Mouse (Mus musculus) embryonic facial prominence, embryonic 15.5 days (tissue): ENCODE results near the gene Mettl2. TPM values are rescaled to one million over a fixed set of nuclear protein-coding genes. Genes with fewer than 3 reads are reported as not detected.
"Not testable (repeated sequence)": the region's sequence is repeated elsewhere in the genome, so short reads cannot be mapped to it uniquely, and the experiment has no call there.

Source experiments
- ATAC-seq: fragments of 200-750 bp; cut with Nextera tagmentation; 2 replicates; pipeline ENCODE4 v1.8.0; 2017; ENCODE audit warnings: low read depth, moderate TSS enrichment; ENCODE audit not compliant: insufficient number of reproducible peaks, low FRiP score, low TSS enrichment
- H3K27ac ChIP-seq: fragments of 300-500 bp; sonication (generic); replicated peaks from 2 replicates; pipeline ENCODE4 v1.5.1; 2015; ENCODE audit warnings: mild to moderate bottlenecking, inconsistent platforms
- H3K27me3 ChIP-seq: fragments of 300-500 bp; sonication (generic); 2 replicates; pipeline ENCODE4 v1.6.1; 2015; ENCODE audit warnings: inconsistent platforms
- H3K36me3 ChIP-seq: fragments of 300-500 bp; sonication (generic); 2 replicates; pipeline ENCODE4 v1.6.1; 2015; ENCODE audit warnings: mild to moderate bottlenecking, inconsistent platforms
- H3K4me1 ChIP-seq: fragments of 300-500 bp; sonication (generic); 2 replicates; pipeline ENCODE4 v1.6.1; 2015; ENCODE audit warnings: inconsistent platforms
- H3K4me2 ChIP-seq: fragments of 300-500 bp; sonication (generic); replicated peaks from 2 replicates; pipeline ENCODE4 v1.6.1; 2015; ENCODE audit warnings: mild to moderate bottlenecking, inconsistent platforms
- H3K4me3 ChIP-seq: fragments of 300-500 bp; sonication (generic); replicated peaks from 2 replicates; pipeline ENCODE4 v1.5.1; 2015; ENCODE audit warnings: mild to moderate bottlenecking, inconsistent platforms
- H3K9ac ChIP-seq: fragments of 300-500 bp; sonication (generic); 2 replicates; pipeline ENCODE4 v1.6.1; 2015; ENCODE audit warnings: inconsistent platforms
- H3K9me3 ChIP-seq: fragments of 300-500 bp; sonication (generic); replicated peaks from 2 replicates; pipeline ENCODE4 v1.6.1; 2016; ENCODE audit warnings: inconsistent platforms
- WGBS: fragments of 180-500 bp; shearing (Covaris S2); methylation state at CpG from one replicate; pipeline ENCODE4 v1.1.7; 2015; 5-methylcytosine and 5-hydroxymethylcytosine counted together
- polyA plus RNA-seq: library from polyadenylated mRNA; unstranded; fragments of >200 nt; fragmentation: Nextera tagmentation; extraction: Ambion mirVana; gene quantifications from 2 replicates; pipeline ENCODE4 v1.2.1, GENCODE M21; 2015

Gene Mettl2
- 35.1 and 38.2 TPM in 2 replicates for polyA plus RNA-seq

- Histone ChIP-seq H3K9me3 (no peaks in the 10 kb centered on the region), H3K27me3 (no peaks in the 10 kb centered on the region), H3K4me2 (peak within 1 kb of the TSS; percentile 80), H3K27ac (peak within 1 kb of the TSS; percentile 79), H3K4me3 (peak within 1 kb of the TSS; percentile 91), H3K36me3 (peaks cover 16% of the 10 kb centered on the region; the same call in 1 of the 2 replicates), H3K4me1 (peaks cover 12% of the 10 kb centered on the region), H3K9ac (peak within 1 kb of the TSS; percentile 63)
- WGBS = under 1% methylated on average over 37 of the region's 38 CpGs
- ATAC-seq = peak; percentile 88
Measured at GRCm38 (mm10) chr11:105125735-105126519, at the start of gene Mettl2. TSS of gene Mettl2 (plus strand) at chr11:105126425.

GRCm38 (mm10) chr11:105112448-105112847 lies 13.8 kb upstream of the Mettl2 start:
- H3K9me3 ChIP-seq, H3K4me1 ChIP-seq, H3K4me2 ChIP-seq, H3K9ac ChIP-seq, H3K27me3 ChIP-seq, ATAC-seq, H3K36me3 ChIP-seq, H3K27ac ChIP-seq, H3K4me3 ChIP-seq: not testable (repeated sequence)
- 81% methylated on average over 22 of the region's 22 CpGs for WGBS

- Histone ChIP-seq H3K4me3 (no peak overlapping the region), H3K27me3 (no peaks in the 10 kb centered on the region), H3K4me1 (no peaks in the 10 kb centered on the region), H3K9me3 (no peaks in the 10 kb centered on the region), H3K27ac (no peak overlapping the region), H3K9ac (no peak overlapping the region), H3K4me2 (no peak overlapping the region), H3K36me3 (no peaks in the 10 kb centered on the region)
- WGBS = 86% methylated on average over 7 of the region's 7 CpGs
- ATAC-seq = no peak
Measured at GRCm38 (mm10) chr11:105117814-105118213, 8.4 kb upstream of the Mettl2 start.

- no peak overlapping the region for H3K9ac ChIP-seq
- no peaks in the 10 kb centered on the region for H3K27me3 ChIP-seq
- H3K4me1 ChIP-seq = no peaks in the 10 kb centered on the region
- H3K36me3 ChIP-seq = no peaks in the 10 kb centered on the region
- no peak overlapping the region for H3K4me2 ChIP-seq
- H3K27ac ChIP-seq = no peak overlapping the region
- ATAC-seq = no peak
- 22% methylated on average over 4 of the region's 4 CpGs for WGBS
- no peak overlapping the region for H3K4me3 ChIP-seq
- H3K9me3 ChIP-seq = no peaks in the 10 kb centered on the region
Measured at GRCm38 (mm10) chr11:105120551-105121061, 5.6 kb upstream of the Mettl2 start.

- not testable (repeated sequence) for H3K36me3 ChIP-seq, H3K9ac ChIP-seq, H3K27me3 ChIP-seq, H3K9me3 ChIP-seq, H3K4me2 ChIP-seq, H3K4me3 ChIP-seq, ATAC-seq, H3K27ac ChIP-seq, H3K4me1 ChIP-seq
- WGBS = 62% methylated on average over 5 of the region's 5 CpGs
Measured at GRCm38 (mm10) chr11:105121792-105122191, 4.4 kb upstream of the Mettl2 start.

- Histone ChIP-seq H3K36me3 (peaks cover 3% of the 10 kb centered on the region; the same call in 1 of the 2 replicates), H3K4me1 (peaks cover 12% of the 10 kb centered on the region), H3K9ac (no peak overlapping the region), H3K9me3 (no peaks in the 10 kb centered on the region), H3K4me3 (no peak overlapping the region), H3K27me3 (no peaks in the 10 kb centered on the region), H3K4me2 (no peak overlapping the region), H3K27ac (no peak overlapping the region)
- WGBS = 7% methylated on average over 9 of the region's 9 CpGs
- ATAC-seq = no peak
Measured at GRCm38 (mm10) chr11:105123986-105124385, 2.2 kb upstream of the Mettl2 start.

- Histone ChIP-seq H3K4me3 (peak overlapping the region; percentile 91), H3K4me2 (peak overlapping the region; percentile 80), H3K4me1 (peaks cover 12% of the 10 kb centered on the region), H3K36me3 (peaks cover 18% of the 10 kb centered on the region), H3K27me3 (no peaks in the 10 kb centered on the region), H3K9me3 (no peaks in the 10 kb centered on the region), H3K9ac (peak overlapping the region; percentile 63), H3K27ac (no peak overlapping the region)
- under 1% methylated on average over 49 of the region's 49 CpGs for whole genome bisulfite sequencing
- no peak; the same call in 1 of the 2 replicates for ATAC-seq
Measured at GRCm38 (mm10) chr11:105126520-105127029, 350 bp downstream of the Mettl2 start.

GRCm38 (mm10) chr11:105135692-105136091 lies 9.5 kb downstream of the Mettl2 start:
- no peaks in the 10 kb centered on the region for H3K4me1 ChIP-seq
- H3K27me3 ChIP-seq = no peaks in the 10 kb centered on the region
- no peak overlapping the region for H3K4me3 ChIP-seq
- no peak overlapping the region for H3K27ac ChIP-seq
- 94% methylated on average over 7 of the region's 7 CpGs for WGBS
- H3K9ac ChIP-seq = no peak overlapping the region
- no peak overlapping the region for H3K4me2 ChIP-seq
- no peaks in the 10 kb centered on the region for H3K9me3 ChIP-seq
- ATAC-seq = no peak
- H3K36me3 ChIP-seq = peaks cover 88% of the 10 kb centered on the region

- not testable (repeated sequence) for H3K4me1 ChIP-seq, H3K27ac ChIP-seq, ATAC-seq, H3K9me3 ChIP-seq, H3K27me3 ChIP-seq, H3K9ac ChIP-seq, H3K4me2 ChIP-seq, H3K4me3 ChIP-seq
- 83% methylated on average over 2 of the region's 2 CpGs for WGBS
- H3K36me3 ChIP-seq = peaks cover 84% of the 10 kb centered on the region
Measured at GRCm38 (mm10) chr11:105137255-105137654, 11.0 kb downstream of the Mettl2 start.

- H3K9me3 ChIP-seq, H3K27ac ChIP-seq, H3K4me3 ChIP-seq, ATAC-seq, H3K27me3 ChIP-seq, H3K4me1 ChIP-seq, H3K4me2 ChIP-seq, H3K9ac ChIP-seq: not testable (repeated sequence)
- H3K36me3 ChIP-seq = peaks cover 54% of the 10 kb centered on the region
- WGBS = 95% methylated on average over 8 of the region's 8 CpGs
Measured at GRCm38 (mm10) chr11:105140512-105140911, 14.3 kb downstream of the Mettl2 start.

GRCm38 (mm10) chr11:105141115-105141514 lies 14.9 kb downstream of the Mettl2 start:
- no peaks in the 10 kb centered on the region for H3K4me1 ChIP-seq
- H3K27ac ChIP-seq = no peak overlapping the region
- H3K9ac ChIP-seq = no peak overlapping the region
- no peaks in the 10 kb centered on the region for H3K9me3 ChIP-seq
- no peak overlapping the region for H3K4me2 ChIP-seq
- 89% methylated on average over 5 of the region's 5 CpGs for WGBS
- peaks cover 48% of the 10 kb centered on the region for H3K36me3 ChIP-seq
- H3K4me3 ChIP-seq = no peak overlapping the region
- H3K27me3 ChIP-seq = no peaks in the 10 kb centered on the region
- no peak for ATAC-seq
